Mouse (Mus musculus) liver, embryonic 16.5 days (tissue): Measurements from ENCODE around the gene Rrp12. TPM values are rescaled to one million over a fixed set of nuclear protein-coding genes. Genes with fewer than 3 reads are reported as not detected.
A peak's percentile ranks its signal among the peaks of the same experiment; 100 is the strongest.
"Not testable (repeated sequence)": the region's sequence is repeated elsewhere in the genome, so short reads cannot be mapped to it uniquely, and the experiment has no call there.

Experiments
- ATAC-seq: fragments of 200-750 bp; cut with Nextera tagmentation; 2 replicates; pipeline ENCODE4 v1.8.0; 2017; ENCODE audit warnings: low read depth, mild to moderate bottlenecking, moderate number of reproducible peaks, moderate library complexity
- H3K27ac ChIP-seq: fragments of 300-500 bp; sonication (generic); 2 replicates; pipeline ENCODE4 v1.5.1; 2014; ENCODE audit warnings: mild to moderate bottlenecking, low read length
- H3K27me3 ChIP-seq: fragments of 300-500 bp; sonication (generic); 2 replicates; pipeline ENCODE4 v1.6.1; 2014; ENCODE audit warnings: low read depth, low read length, mixed read lengths; ENCODE audit not compliant: control insufficient read depth, insufficient read depth
- H3K36me3 ChIP-seq: fragments of 300-500 bp; sonication (generic); 2 replicates; pipeline ENCODE4 v1.6.1; 2014; ENCODE audit warnings: mild to moderate bottlenecking; ENCODE audit not compliant: control insufficient read depth, insufficient read depth
- H3K4me1 ChIP-seq: fragments of 300-500 bp; sonication (generic); 2 replicates; pipeline ENCODE4 v1.6.1; 2014; ENCODE audit warnings: low read depth, low read length, mixed read lengths; ENCODE audit not compliant: control insufficient read depth
- H3K4me2 ChIP-seq: fragments of 300-500 bp; sonication (generic); 2 replicates; pipeline ENCODE4 v1.6.1; 2014; ENCODE audit warnings: low read depth, low read length, mixed read lengths
- H3K4me3 ChIP-seq: fragments of 300-500 bp; sonication (generic); 2 replicates; pipeline ENCODE4 v1.5.1; 2014; ENCODE audit warnings: low read depth, mild to moderate bottlenecking, low read length
- H3K9ac ChIP-seq: fragments of 300-500 bp; sonication (generic); 2 replicates; pipeline ENCODE4 v1.6.1; 2014; ENCODE audit warnings: low read depth, low read length
- H3K9me3 ChIP-seq: fragments of 300-500 bp; sonication (generic); replicated peaks from 2 replicates; pipeline ENCODE4 v1.6.1; 2016; ENCODE audit warnings: low read length; ENCODE audit not compliant: control insufficient read depth
- WGBS: fragments of 180-500 bp; shearing (Covaris S2); extraction: QIAGEN DNeasy Blood & Tissue Kit; methylation state at CpG from one replicate; pipeline ENCODE4 v1.1.7; 2014; ENCODE audit not compliant: insufficient replicate concordance; 5-methylcytosine and 5-hydroxymethylcytosine counted together
- polyA plus RNA-seq: library from polyadenylated mRNA; unstranded; fragments of >200 nt; fragmentation: Nextera tagmentation; extraction: Ambion mirVana; gene quantifications from 2 replicates; pipeline ENCODE4 v1.2.1, GENCODE M21; 2015

Gene Rrp12
- polyA plus RNA-seq, 1 experiment from 2014 or later: 7.5 TPM

DNA sequence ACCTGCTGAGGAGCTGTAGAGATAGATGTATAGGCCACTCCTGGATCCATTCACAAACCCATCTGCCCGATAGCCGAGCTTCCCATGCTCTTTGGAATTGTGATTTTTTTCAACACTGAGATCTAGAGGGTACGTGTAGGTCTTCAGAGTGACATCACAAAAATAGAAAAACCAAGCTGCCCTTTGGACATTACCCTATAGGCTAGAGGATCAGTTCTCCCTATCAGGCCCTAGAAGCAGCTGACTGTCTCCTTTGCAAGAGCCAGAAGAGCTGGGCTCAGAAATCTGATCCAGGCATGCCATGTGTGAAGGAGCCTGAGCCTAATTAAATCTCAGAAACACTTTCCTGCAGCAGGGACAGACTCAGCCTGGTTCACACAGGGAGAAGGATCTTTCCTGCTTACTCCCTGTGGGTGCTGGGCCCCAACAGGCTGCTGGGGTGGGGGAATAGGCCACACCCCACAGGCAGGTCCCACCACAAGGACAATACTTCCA, 38.1 kb downstream of the Rrp12 start:
- no peak overlapping the region for H3K4me2 ChIP-seq
- no peak overlapping the region for H3K9ac ChIP-seq
- WGBS: 55% methylated on average over 3 of the region's 3 CpGs
- peaks cover 2% of the 10 kb centered on the region; the same call in 1 of the 2 replicates for H3K36me3 ChIP-seq
- H3K9me3 ChIP-seq: no peaks in the 10 kb centered on the region
- peaks cover 7% of the 10 kb centered on the region for H3K4me1 ChIP-seq
- no peak overlapping the region for H3K27ac ChIP-seq
- no peak for ATAC-seq
- H3K27me3 ChIP-seq: no peaks in the 10 kb centered on the region
- H3K4me3 ChIP-seq: no peak overlapping the region

DNA sequence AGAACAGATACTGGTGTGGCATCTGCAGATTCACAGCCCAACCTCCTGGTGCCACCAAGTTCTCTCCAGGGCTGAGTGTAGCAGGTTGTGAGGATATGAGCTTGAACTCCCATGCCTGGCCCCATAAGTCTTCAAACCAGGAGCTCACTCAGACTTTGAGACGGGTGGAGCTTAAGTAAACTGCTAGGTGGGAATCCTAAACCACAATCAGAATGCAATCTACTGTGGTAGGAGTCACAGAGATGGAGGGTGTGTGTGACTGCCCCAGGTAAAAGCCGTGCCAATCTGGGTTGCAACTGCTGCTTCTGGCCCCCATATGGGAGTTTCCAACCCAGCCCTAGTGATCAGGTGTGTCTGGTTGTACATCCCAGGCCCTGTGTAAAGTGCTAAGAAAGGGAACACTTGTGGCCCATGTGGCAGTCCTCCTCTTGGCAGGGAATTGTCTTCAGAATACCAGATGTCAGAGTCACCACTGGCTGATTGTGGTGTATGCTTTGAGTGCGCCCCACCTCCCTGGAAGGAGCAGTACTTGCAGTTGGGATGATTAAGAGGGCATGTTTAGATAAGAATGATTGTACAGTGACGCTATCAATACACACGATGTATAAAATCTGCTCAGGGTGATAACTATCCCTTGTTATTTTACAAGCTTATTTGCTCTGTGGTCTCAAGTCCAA, 38.7 kb downstream of the Rrp12 start:
- H3K4me1 ChIP-seq: peaks cover 7% of the 10 kb centered on the region
- no peak overlapping the region for H3K4me3 ChIP-seq
- no peaks in the 10 kb centered on the region; the same call in 1 of the 2 replicates for H3K9me3 ChIP-seq
- ATAC-seq: peak; percentile 47
- H3K9ac ChIP-seq: no peak overlapping the region
- no peak overlapping the region for H3K27ac ChIP-seq
- H3K27me3 ChIP-seq: no peaks in the 10 kb centered on the region
- WGBS: 23% methylated on average over 5 of the region's 5 CpGs
- no peak overlapping the region for H3K4me2 ChIP-seq
- H3K36me3 ChIP-seq: no peaks in the 10 kb centered on the region

- no peaks in the 10 kb centered on the region for H3K36me3 ChIP-seq
- H3K27me3 ChIP-seq: no peaks in the 10 kb centered on the region
- 24% methylated on average over 4 of the region's 4 CpGs for WGBS
- H3K4me1 ChIP-seq: peaks cover 18% of the 10 kb centered on the region
- H3K9ac ChIP-seq: no peak overlapping the region
- H3K27ac ChIP-seq: no peak overlapping the region
- no peak for ATAC-seq
- no peak overlapping the region for H3K4me3 ChIP-seq
- no peaks in the 10 kb centered on the region; the same call in 1 of the 2 replicates for H3K9me3 ChIP-seq
- H3K4me2 ChIP-seq: no peak overlapping the region
Measured at GRCm38 (mm10) chr19:41852423-41852822, 43.5 kb downstream of the Rrp12 start.

DNA sequence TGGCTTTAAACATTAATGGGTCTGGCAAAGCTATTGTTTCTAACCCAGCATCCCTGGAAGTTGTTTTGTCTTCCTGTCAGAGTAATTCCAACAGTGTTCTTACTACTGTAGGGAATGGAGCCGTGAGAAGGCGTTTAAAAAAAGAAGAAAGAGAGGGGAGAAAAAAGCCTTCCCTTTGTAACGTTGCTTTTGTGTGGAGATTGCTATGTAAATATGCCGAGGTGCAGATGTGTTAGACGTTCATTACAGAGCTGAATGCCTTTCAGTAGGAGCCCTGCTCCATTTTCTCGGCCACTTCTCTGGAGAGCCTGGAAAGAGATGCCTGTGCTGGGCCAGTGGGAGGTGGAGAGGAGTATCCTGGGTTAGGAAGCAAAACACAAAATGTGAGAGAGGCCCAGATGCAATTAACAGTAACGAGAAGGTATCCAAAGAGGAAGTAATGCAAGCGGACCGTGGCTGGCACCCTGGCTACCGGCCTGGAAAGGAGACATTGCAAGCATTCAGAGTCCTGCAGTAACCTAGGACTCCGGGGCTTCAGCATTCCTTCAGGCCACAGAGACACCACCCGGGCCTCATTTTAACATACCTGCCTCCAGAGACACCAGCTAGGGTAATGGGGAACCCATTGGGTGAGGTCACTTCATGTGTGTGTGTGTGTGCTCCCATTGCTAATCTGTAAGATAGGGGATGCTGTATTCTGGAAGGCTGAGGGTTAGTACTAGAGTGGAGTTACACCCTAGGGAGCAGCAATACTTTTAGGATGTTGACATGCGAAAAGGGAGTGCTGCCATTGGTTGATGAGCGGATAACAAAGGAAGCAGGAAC, 45.0 kb downstream of the Rrp12 start:
- no peak for ATAC-seq
- no peaks in the 10 kb centered on the region for H3K36me3 ChIP-seq
- no peak overlapping the region for H3K9ac ChIP-seq
- H3K4me3 ChIP-seq: no peak overlapping the region
- 38% methylated on average over 14 of the region's 14 CpGs for WGBS
- peaks cover 21% of the 10 kb centered on the region for H3K4me1 ChIP-seq
- H3K27me3 ChIP-seq: no peaks in the 10 kb centered on the region
- no peaks in the 10 kb centered on the region; the same call in 1 of the 2 replicates for H3K9me3 ChIP-seq
- no peak overlapping the region for H3K4me2 ChIP-seq
- peak overlapping the region; percentile 16; the same call in 1 of the 2 replicates for H3K27ac ChIP-seq

DNA sequence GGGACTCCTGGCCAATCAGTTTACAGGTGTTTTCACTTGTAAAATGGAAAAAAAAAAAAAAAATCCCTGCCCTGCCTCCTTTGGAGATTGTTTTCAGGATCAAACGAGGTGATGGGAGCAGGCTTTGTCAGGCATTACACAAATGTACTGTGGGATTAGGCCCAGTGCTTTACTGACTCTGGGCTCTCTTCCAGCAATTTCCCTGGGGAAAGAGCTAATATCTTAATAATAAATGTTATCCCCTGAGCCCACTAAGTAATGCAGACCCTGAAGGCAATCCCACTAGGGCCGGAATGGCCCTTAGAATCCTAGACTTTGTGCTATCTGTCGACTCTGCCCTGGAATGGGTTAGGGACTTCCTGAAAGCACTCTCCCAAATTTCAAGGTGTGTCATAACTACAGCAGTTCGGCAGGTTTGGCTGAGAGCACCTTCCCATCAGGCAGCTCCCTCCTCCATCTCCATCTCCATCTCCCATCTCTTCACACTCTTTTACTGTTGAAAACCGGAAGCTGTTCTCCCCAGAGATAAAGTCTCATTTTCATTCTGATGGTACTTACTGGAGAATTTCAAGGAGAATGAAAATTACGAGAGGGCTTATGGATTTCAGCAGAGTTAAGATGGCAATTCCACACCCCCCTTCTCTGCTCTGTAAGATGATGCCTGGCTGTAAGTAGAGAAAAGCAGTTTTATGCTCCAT, 45.8 kb downstream of the Rrp12 start:
- ATAC-seq: no peak
- no peak overlapping the region for H3K4me3 ChIP-seq
- H3K9me3 ChIP-seq: no peaks in the 10 kb centered on the region; the same call in 1 of the 2 replicates
- H3K27ac ChIP-seq: no peak overlapping the region
- H3K36me3 ChIP-seq: no peaks in the 10 kb centered on the region
- no peak overlapping the region for H3K9ac ChIP-seq
- H3K4me1 ChIP-seq: peaks cover 27% of the 10 kb centered on the region
- 64% methylated on average over 6 of the region's 6 CpGs for WGBS
- H3K4me2 ChIP-seq: no peak overlapping the region
- H3K27me3 ChIP-seq: no peaks in the 10 kb centered on the region

GRCm38 (mm10) chr19:41847992-41848851, 47.8 kb downstream of the Rrp12 start, which contains the start of gene Frat2:
TSS of gene Frat2 (minus strand) at chr19:41848132.
- Histone ChIP-seq H3K27ac (peak within 1 kb of the TSS; percentile 87), H3K4me1 (peaks cover 27% of the 10 kb centered on the region), H3K36me3 (no peaks in the 10 kb centered on the region), H3K9me3 (no peaks in the 10 kb centered on the region; the same call in 1 of the 2 replicates), H3K4me2 (peak within 1 kb of the TSS; percentile 84), H3K9ac (peak within 1 kb of the TSS; percentile 73), H3K4me3 (peak within 1 kb of the TSS; percentile 72), H3K27me3 (no peaks in the 10 kb centered on the region)
- under 1% methylated on average over 68 of the region's 72 CpGs for WGBS
- ATAC-seq: peak; percentile 95

- Histone ChIP-seq H3K4me1 (peaks cover 27% of the 10 kb centered on the region), H3K4me2 (peak overlapping the region; percentile 84), H3K4me3 (peak overlapping the region; percentile 72), H3K9ac (peak overlapping the region; percentile 73), H3K27ac (peak overlapping the region; percentile 87)
- not testable (repeated sequence) for H3K36me3 ChIP-seq, H3K9me3 ChIP-seq, H3K27me3 ChIP-seq
- ATAC-seq: peak; percentile 37
- WGBS: 1% methylated on average over 31 of the region's 53 CpGs
Measured at GRCm38 (mm10) chr19:41847614-41847991, 48.4 kb downstream of the Rrp12 start.

DNA sequence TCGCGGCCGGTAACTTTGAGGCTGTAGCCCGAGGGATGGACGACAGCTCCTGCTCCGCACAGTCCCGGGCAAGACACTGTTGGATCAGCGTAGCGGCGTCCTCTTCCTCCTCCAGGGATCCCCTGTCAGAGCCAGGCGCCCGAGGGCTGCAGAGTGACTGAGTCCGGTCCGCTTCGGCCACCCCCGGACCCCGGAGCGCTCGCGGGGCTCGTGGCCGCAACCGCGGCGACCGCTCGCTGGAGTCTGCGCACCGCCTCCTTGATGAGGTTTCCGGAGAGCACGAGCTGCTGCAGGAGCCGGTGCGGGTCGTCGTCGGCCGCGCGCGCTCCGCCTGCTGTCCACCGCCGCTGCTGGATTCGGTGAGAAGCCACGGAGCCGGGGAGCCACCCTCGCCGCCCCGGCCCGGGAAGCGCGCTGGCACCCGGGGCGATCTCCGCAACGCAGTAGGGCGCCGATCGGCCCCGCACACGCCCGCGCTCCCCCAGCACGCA, 48.8 kb downstream of the Rrp12 start:
- Histone ChIP-seq H3K36me3 (no peaks in the 10 kb centered on the region), H3K27ac (peak overlapping the region; percentile 87), H3K9me3 (no peaks in the 10 kb centered on the region), H3K4me1 (peaks cover 27% of the 10 kb centered on the region), H3K4me3 (peak overlapping the region; percentile 72), H3K4me2 (peak overlapping the region; percentile 84), H3K9ac (peak overlapping the region; percentile 73), H3K27me3 (no peaks in the 10 kb centered on the region)
- WGBS: under 1% methylated on average over 46 of the region's 64 CpGs
- ATAC-seq: peak; percentile 14
